Mouse (Mus musculus): ENCODE data around the gene Taar5.

Gene Taar5

GRCm38 (mm10) chr10:23970656-23971165, at the start of gene Taar5:
Taar5 (plus strand) TSS chr10:23970706.
- no peak for DNase-seq (ENCODE audit: low spot score in 2 of 2)

- no peak for DNase-seq (ENCODE audit: low spot score in 2 of 2)
Observed at GRCm38 (mm10) chr10:23922468-23922867, 48.0 kb upstream of the Taar5 start.

GRCm38 (mm10) chr10:23923941-23924340, 46.6 kb upstream of the Taar5 start:
- no peak for DNase-seq (ENCODE audit: low spot score in 2 of 2)

- DNase-seq (ENCODE audit: low spot score in 2 of 2), result no peak
Observed at GRCm38 (mm10) chr10:23937613-23938012, 32.9 kb upstream of the Taar5 start.

- DNase-seq (ENCODE audit: low spot score in 2 of 2), result no peak
Observed at GRCm38 (mm10) chr10:23938312-23938711, 32.2 kb upstream of the Taar5 start, which contains the start of gene Taar2. Taar2 (plus strand) TSS chr10:23938572.

GRCm38 (mm10) chr10:23942465-23942864, 28.0 kb upstream of the Taar5 start:
- DNase-seq (ENCODE audit: low spot score in 2 of 2), result no peak

GRCm38 (mm10) chr10:23948026-23948425, 22.5 kb upstream of the Taar5 start:
- DNase-seq (ENCODE audit: low spot score in 2 of 2), result no peak

GRCm38 (mm10) chr10:23949508-23950005, 20.9 kb upstream of the Taar5 start, which contains the start of gene Taar3:
Taar3 (plus strand) TSS chr10:23949558.
- no peak for DNase-seq (ENCODE audit: low spot score in 2 of 2)

- DNase-seq (ENCODE audit: low spot score in 2 of 2), result no peak
Observed at GRCm38 (mm10) chr10:23951714-23952113, 18.8 kb upstream of the Taar5 start.

- no peak for DNase-seq (ENCODE audit: low spot score in 2 of 2)
Observed at GRCm38 (mm10) chr10:23959071-23959470, 11.4 kb upstream of the Taar5 start.

GRCm38 (mm10) chr10:23960444-23960915, 10.0 kb upstream of the Taar5 start, which contains the start of gene Taar4:
Taar4 (plus strand) TSS chr10:23960494.
- DNase-seq (ENCODE audit: low spot score in 2 of 2), result no peak

GRCm38 (mm10) chr10:23963444-23963843, 7.1 kb upstream of the Taar5 start:
- no peak for DNase-seq (ENCODE audit: low spot score in 2 of 2)

- DNase-seq (ENCODE audit: low spot score in 2 of 2), result no peak
Observed at GRCm38 (mm10) chr10:23964921-23965610, 5.4 kb upstream of the Taar5 start.

- no peak for DNase-seq (ENCODE audit: low spot score in 2 of 2)
Observed at GRCm38 (mm10) chr10:23971256-23971655, 750 bp downstream of the Taar5 start.

GRCm38 (mm10) chr10:23977958-23978357, 7.5 kb downstream of the Taar5 start:
- no peak for DNase-seq (ENCODE audit: low spot score in 2 of 2)

GRCm38 (mm10) chr10:23978901-23979705, 8.6 kb downstream of the Taar5 start:
- DNase-seq (ENCODE audit: low spot score in 2 of 2), result peak; percentile 37 to 55

GRCm38 (mm10) chr10:23985546-23985945, 15.0 kb downstream of the Taar5 start, which contains the start of gene Taar6:
Taar6 (minus strand) TSS chr10:23985646.
- DNase-seq (ENCODE audit: low spot score in 2 of 2), result no peak

- DNase-seq (ENCODE audit: low spot score in 2 of 2), result no peak
Observed at GRCm38 (mm10) chr10:23986419-23986818, 15.9 kb downstream of the Taar5 start.

GRCm38 (mm10) chr10:23993381-23993780, 22.9 kb downstream of the Taar5 start, which contains the start of gene Taar7a:
Taar7a (minus strand) TSS chr10:23993481.
- DNase-seq (ENCODE audit: low spot score in 2 of 2), result no peak

GRCm38 (mm10) chr10:23999639-24000038, 29.1 kb downstream of the Taar5 start, which contains the start of gene Taar7b:
Taar7b (plus strand) TSS chr10:23999939.
- no peak for DNase-seq (ENCODE audit: low spot score in 2 of 2)

- no peak for DNase-seq (ENCODE audit: low spot score in 2 of 2)
Observed at GRCm38 (mm10) chr10:24006442-24006841, 35.9 kb downstream of the Taar5 start.

- no peak for DNase-seq (ENCODE audit: low spot score in 2 of 2)
Observed at GRCm38 (mm10) chr10:24007034-24007433, 36.5 kb downstream of the Taar5 start.
